In the genomic region with DNA sequence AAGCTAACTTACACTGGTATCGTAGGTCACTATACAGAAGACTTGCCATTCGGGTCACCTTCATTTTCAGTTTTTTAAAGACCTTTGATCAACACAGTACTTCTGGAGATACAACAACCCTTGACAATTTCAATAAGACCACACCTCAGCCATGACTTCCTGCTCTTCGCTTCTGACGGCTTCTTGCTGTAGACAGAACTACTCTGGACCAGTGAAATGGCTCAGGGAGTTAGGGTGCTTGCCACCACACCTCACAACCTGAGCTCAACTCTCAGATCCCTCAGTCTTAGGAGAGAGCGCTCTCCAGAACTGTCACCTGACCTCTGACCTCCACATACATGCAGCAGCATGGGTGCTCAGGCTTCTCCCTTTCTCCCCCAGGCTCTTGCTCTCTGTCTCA, we compare ENCODE assay signal across 17 mouse cellular contexts.
"Had no signal": no experiment of that assay in that cellular context is flagged by ENCODE, and none has a peak within 500 bp of the region (broad histone marks: within the 10 kb centered on the region; RNA-seq: fewer than 3 reads in every experiment).

No protein-coding gene starts in this region.

- H3K27ac ChIP-seq: kidney, postnatal 0 days; limb, embryonic 13.5 days; liver, embryonic 15.5 days; midbrain, embryonic 10.5 days; neural tube, embryonic 12.5 days had no signal

- DNase-seq: kidney, adult 11 months; kidney, adult 9 months; kidney, postnatal 36 days; left cerebral cortex, postnatal 4 days; lung, embryonic 14.5 days; lung, postnatal 10 days; lung, postnatal 4 days; midbrain, embryonic 14.5 days; retina, postnatal 1 day; right cerebral cortex, postnatal 4 days; spleen, adult 18-20 months had no signal

- H3K9me3 ChIP-seq: limb, embryonic 13.5 days; liver, embryonic 15.5 days; midbrain, embryonic 10.5 days; neural tube, embryonic 12.5 days had no signal

- H3K27me3 ChIP-seq: limb, embryonic 13.5 days; liver, embryonic 15.5 days; neural tube, embryonic 12.5 days had no signal

- H3K9ac ChIP-seq: limb, embryonic 13.5 days; liver, embryonic 15.5 days; lung, embryonic 14.5 days; neural tube, embryonic 12.5 days had no signal

- H3K4me3 ChIP-seq: limb, embryonic 13.5 days; liver, embryonic 15.5 days; midbrain, embryonic 10.5 days; myocyte; neural tube, embryonic 12.5 days had no signal

- H3K36me3 ChIP-seq: limb, embryonic 13.5 days; liver, embryonic 15.5 days; midbrain, embryonic 10.5 days; neural tube, embryonic 12.5 days had no signal

- H3K4me1 ChIP-seq: liver, embryonic 15.5 days; neural tube, embryonic 12.5 days had no signal
